Mouse (Mus musculus): ENCODE measurements around the gene A3galt2. TPM values are rescaled to one million over a fixed set of nuclear protein-coding genes. Genes with fewer than 3 reads are reported as not detected.

Gene A3galt2
- total RNA-seq, 2 experiments from 2014 or later, result 0.20 to 0.26 TPM

- peak; percentile 26 to 70 for DNase-seq (ENCODE audit: low spot score in 2 of 2)
- no peak overlapping the region for H3K4me3 ChIP-seq
- peak; percentile 99 for TF ChIP-seq CTCF (conservative IDR thresholded peaks at IDR 0.05)
- no peak overlapping the region for H3K27ac ChIP-seq
These were observed 21.6 kb downstream of the A3galt2 start for GRCm38 (mm10) chr4:128776568-128777289.

- no peak for DNase-seq (ENCODE audit: low spot score in 2 of 2)
- Histone ChIP-seq H3K4me3 (no peak overlapping the region), H3K27ac (no peak overlapping the region)
- TF ChIP-seq CTCF (conservative IDR thresholded peaks at IDR 0.05), result no peak
These were observed 22.4 kb downstream of the A3galt2 start for GRCm38 (mm10) chr4:128777593-128777992.

- Histone ChIP-seq H3K4me3 (no peak overlapping the region), H3K27ac (no peak overlapping the region)
- TF ChIP-seq CTCF (conservative IDR thresholded peaks at IDR 0.05), result no peak
- no peak for DNase-seq (ENCODE audit: low spot score in 2 of 2)
These were observed 26.9 kb downstream of the A3galt2 start for GRCm38 (mm10) chr4:128782037-128782436.

- Histone ChIP-seq H3K4me3 (no peak overlapping the region), H3K27ac (no peak overlapping the region)
- no peak for TF ChIP-seq CTCF (conservative IDR thresholded peaks at IDR 0.05)
- no peak for DNase-seq (ENCODE audit: low spot score in 2 of 2)
These were observed 27.5 kb downstream of the A3galt2 start for GRCm38 (mm10) chr4:128782645-128783044.

GRCm38 (mm10) chr4:128784950-128785631 lies 29.9 kb downstream of the A3galt2 start:
- no peak for DNase-seq (ENCODE audit: low spot score in 2 of 2)

GRCm38 (mm10) chr4:128785921-128786654 lies 30.9 kb downstream of the A3galt2 start:
- Histone ChIP-seq H3K4me3 (no peak overlapping the region), H3K27ac (no peak overlapping the region)
- no peak for DNase-seq (ENCODE audit: low spot score in 2 of 2)
- TF ChIP-seq CTCF (conservative IDR thresholded peaks at IDR 0.05), result no peak

More at GRCm38 (mm10) chr4:128784950-128785631, 29.9 kb downstream of the A3galt2 start:
- H3K4me3 ChIP-seq, result no peak overlapping the region
- no peak overlapping the region for H3K27ac ChIP-seq
- no peak for TF ChIP-seq CTCF (conservative IDR thresholded peaks at IDR 0.05)

- Histone ChIP-seq H3K4me3 (no peak overlapping the region), H3K27ac (no peak overlapping the region)
- DNase-seq (ENCODE audit: low spot score in 2 of 2), result no peak
- TF ChIP-seq CTCF (conservative IDR thresholded peaks at IDR 0.05), result no peak
These were observed 32.1 kb downstream of the A3galt2 start for GRCm38 (mm10) chr4:128787023-128787939.

- no peak for TF ChIP-seq CTCF (conservative IDR thresholded peaks at IDR 0.05)
- Histone ChIP-seq H3K4me3 (no peak overlapping the region), H3K27ac (no peak overlapping the region)
- no peak for DNase-seq (ENCODE audit: low spot score in 2 of 2)
These were observed 32.9 kb downstream of the A3galt2 start for GRCm38 (mm10) chr4:128788108-128788507.

GRCm38 (mm10) chr4:128789646-128790045 lies 34.5 kb downstream of the A3galt2 start:
- no peak for TF ChIP-seq CTCF (conservative IDR thresholded peaks at IDR 0.05)
- DNase-seq (ENCODE audit: low spot score in 2 of 2), result no peak
- Histone ChIP-seq H3K27ac (no peak overlapping the region), H3K4me3 (no peak overlapping the region)

GRCm38 (mm10) chr4:128793710-128794109 lies 38.5 kb downstream of the A3galt2 start:
- H3K4me3 ChIP-seq, result no peak overlapping the region
- H3K27ac ChIP-seq, result no peak overlapping the region
- DNase-seq (ENCODE audit: low spot score in 2 of 2), result no peak
- no peak for TF ChIP-seq CTCF (conservative IDR thresholded peaks at IDR 0.05)

- Histone ChIP-seq H3K27ac (no peak overlapping the region), H3K4me3 (no peak overlapping the region)
- DNase-seq (ENCODE audit: low spot score in 2 of 2), result no peak
- TF ChIP-seq CTCF (conservative IDR thresholded peaks at IDR 0.05), result no peak
These were observed 39.0 kb downstream of the A3galt2 start for GRCm38 (mm10) chr4:128794198-128794597.

- no peak for DNase-seq (ENCODE audit: low spot score in 2 of 2)
- Histone ChIP-seq H3K27ac (no peak overlapping the region), H3K4me3 (no peak overlapping the region)
- TF ChIP-seq CTCF (conservative IDR thresholded peaks at IDR 0.05), result no peak
These were observed 40.4 kb downstream of the A3galt2 start for GRCm38 (mm10) chr4:128795596-128795995.

All from layer of hippocampus, adult 2 months (tissue).